Mouse (Mus musculus): ENCODE measurements at regions not wholly inside any gene's neighbourhood (a gene's known extent, or its start where the extent isn't known, plus 50 kb on each side); places are given as distances from the start of the nearest gene placed in this dataset.

- no peak for TF ChIP-seq EP300 (IDR thresholded peaks at IDR 0.05; ENCODE audit: insufficient read depth, low read depth, low read length)
- TF ChIP-seq POLR2A (IDR thresholded peaks at IDR 0.05; ENCODE audit: insufficient read depth, low read depth, low read length): no peak
- no peak for TF ChIP-seq CTCF (IDR thresholded peaks at IDR 0.05)
- Histone ChIP-seq H3K36me3 (ENCODE audit: control insufficient read depth, insufficient read depth, low read length) (peaks cover 3% of the 10 kb centered on the region; the same call in 1 of the 2 replicates), H3K4me1 (ENCODE audit: control insufficient read depth, insufficient read depth, low read length) (peaks cover 30% of the 10 kb centered on the region), H3K9ac (ENCODE audit: low read depth, low read length) (no peak overlapping the region), H3K27ac (peak overlapping the region; percentile 95), H3K27me3 (ENCODE audit: control insufficient read depth, insufficient read depth, low read length) (no peaks in the 10 kb centered on the region), H3K79me2 (replicated peaks; ENCODE audit: control insufficient read depth, insufficient read depth, low read length) (no peaks in the 10 kb centered on the region), H3K4me3 (no peak overlapping the region)
- DNase-seq: no peak
- intact Hi-C loops (cut with DNase I): loop anchor here (2.0 kb wide), 2 partner anchors 110 to 212 kb away; no protein-coding TSS in a partner anchor
- WGBS: 92% methylated on average over 2 of the region's 2 CpGs
These were observed 139.1 kb downstream of the Tomm20 start for GRCm38 (mm10) chr8:126806591-126806990.

- no peak for DNase-seq
- peak overlapping the region; percentile 95 for H3K27ac ChIP-seq
- H3K79me2 ChIP-seq (replicated peaks; ENCODE audit: control insufficient read depth, insufficient read depth, low read length): no peaks in the 10 kb centered on the region
- 66% methylated on average over 3 of the region's 3 CpGs for WGBS
- H3K36me3 ChIP-seq (ENCODE audit: control insufficient read depth, insufficient read depth, low read length): peaks cover 3% of the 10 kb centered on the region; the same call in 1 of the 2 replicates
- no peak for TF ChIP-seq POLR2A (IDR thresholded peaks at IDR 0.05; ENCODE audit: insufficient read depth, low read depth, low read length)
- TF ChIP-seq EP300 (IDR thresholded peaks at IDR 0.05; ENCODE audit: insufficient read depth, low read depth, low read length): no peak
- TF ChIP-seq CTCF (IDR thresholded peaks at IDR 0.05): no peak
- intact Hi-C loops (cut with DNase I): loop anchor here (2.0 kb wide), 2 partner anchors 111 to 211 kb away; no protein-coding TSS in a partner anchor
- no peak overlapping the region for H3K4me3 ChIP-seq
- H3K9ac ChIP-seq (ENCODE audit: low read depth, low read length): no peak overlapping the region
- peaks cover 30% of the 10 kb centered on the region for H3K4me1 ChIP-seq (ENCODE audit: control insufficient read depth, insufficient read depth, low read length)
- no peaks in the 10 kb centered on the region for H3K27me3 ChIP-seq (ENCODE audit: control insufficient read depth, insufficient read depth, low read length)
These were observed 139.5 kb downstream of the Tomm20 start for GRCm38 (mm10) chr8:126806181-126806560.

DNA sequence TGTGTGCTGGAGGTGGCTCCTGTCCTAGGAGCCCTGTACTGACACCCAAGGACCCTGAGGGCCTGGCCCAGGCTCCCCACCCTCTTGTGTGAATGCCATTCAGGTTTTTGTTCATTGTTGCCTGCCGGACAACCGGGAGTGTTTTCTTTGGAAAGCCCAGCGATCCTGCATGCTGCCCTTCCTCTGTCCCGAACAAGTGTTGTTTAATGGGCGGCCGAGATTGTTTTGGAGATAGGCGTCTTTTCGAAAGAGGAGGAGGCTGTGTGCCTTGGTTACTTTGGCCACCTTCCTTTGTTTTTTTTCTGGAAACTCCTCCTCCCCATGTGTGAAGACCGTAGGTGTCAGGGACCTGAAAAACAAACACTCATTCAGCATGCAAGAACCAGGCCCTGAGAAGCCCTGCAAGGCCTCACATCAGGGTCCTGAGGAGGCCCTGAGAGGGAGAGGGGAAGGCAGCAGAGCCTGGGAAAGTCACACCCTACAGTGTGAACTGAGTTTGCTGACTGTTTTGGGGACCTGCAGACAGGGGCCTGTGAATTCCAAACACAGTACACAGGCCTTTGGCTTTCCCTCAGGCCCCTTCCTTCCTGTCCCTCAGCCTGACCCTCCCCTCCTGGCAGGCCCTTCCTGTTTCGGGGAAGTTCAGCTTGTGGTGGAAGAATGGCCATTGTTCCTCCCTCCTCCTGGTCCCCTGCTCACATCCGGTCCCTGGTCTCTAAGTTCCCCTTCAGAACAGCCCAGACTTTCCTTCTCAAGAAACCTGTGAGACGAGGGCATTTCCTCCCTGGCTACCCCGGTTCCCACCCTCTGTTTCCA, 140.1 kb downstream of the Tomm20 start:
- Histone ChIP-seq H3K36me3 (ENCODE audit: control insufficient read depth, insufficient read depth, low read length) (peaks cover 3% of the 10 kb centered on the region; the same call in 1 of the 2 replicates), H3K27me3 (ENCODE audit: control insufficient read depth, insufficient read depth, low read length) (no peaks in the 10 kb centered on the region), H3K79me2 (replicated peaks; ENCODE audit: control insufficient read depth, insufficient read depth, low read length) (no peaks in the 10 kb centered on the region), H3K4me3 (no peak overlapping the region), H3K9ac (ENCODE audit: low read depth, low read length) (no peak overlapping the region), H3K4me1 (ENCODE audit: control insufficient read depth, insufficient read depth, low read length) (peaks cover 30% of the 10 kb centered on the region), H3K27ac (peak overlapping the region; percentile 95)
- TF ChIP-seq CTCF (IDR thresholded peaks at IDR 0.05) (no peak), EP300 (IDR thresholded peaks at IDR 0.05; ENCODE audit: insufficient read depth, low read depth, low read length) (peak; percentile 99), POLR2A (IDR thresholded peaks at IDR 0.05; ENCODE audit: insufficient read depth, low read depth, low read length) (peak; percentile 50; the same call in 1 of the 2 replicates)
- intact Hi-C loops (cut with DNase I): loop anchor here (1.0 to 2.0 kb wide), 8 partner anchors 21 to 309 kb away; no protein-coding TSS in a partner anchor
- WGBS: 42% methylated on average over 13 of the region's 13 CpGs
- peak; percentile 81 to 90 for DNase-seq

DNA sequence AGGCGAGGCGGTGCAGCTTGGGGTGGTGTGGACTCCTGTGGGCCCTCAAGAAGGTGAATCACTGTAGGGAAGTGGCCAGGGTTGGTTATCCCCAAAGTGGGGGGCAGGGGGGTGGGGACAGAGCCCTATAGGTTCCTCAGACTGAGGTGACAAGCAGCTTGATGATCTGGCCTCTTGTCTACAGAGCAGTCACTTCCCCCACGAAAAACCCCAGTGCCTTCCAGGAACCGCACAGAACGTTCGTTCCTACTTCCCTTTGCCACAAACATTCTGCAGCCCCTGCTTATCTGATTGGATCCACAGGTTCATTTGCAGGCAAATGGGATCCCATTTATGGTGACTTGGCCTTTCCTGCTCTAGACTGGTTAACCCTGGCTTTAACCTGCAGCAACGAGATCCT, 141.5 kb downstream of the Tomm20 start:
- peak overlapping the region; percentile 95 for H3K27ac ChIP-seq
- no peak overlapping the region for H3K4me3 ChIP-seq
- TF ChIP-seq POLR2A (IDR thresholded peaks at IDR 0.05; ENCODE audit: insufficient read depth, low read depth, low read length) (no peak), CTCF (IDR thresholded peaks at IDR 0.05) (no peak), EP300 (IDR thresholded peaks at IDR 0.05; ENCODE audit: insufficient read depth, low read depth, low read length) (no peak)
- H3K27me3 ChIP-seq (ENCODE audit: control insufficient read depth, insufficient read depth, low read length): no peaks in the 10 kb centered on the region
- peaks cover 3% of the 10 kb centered on the region; the same call in 1 of the 2 replicates for H3K36me3 ChIP-seq (ENCODE audit: control insufficient read depth, insufficient read depth, low read length)
- no peaks in the 10 kb centered on the region for H3K79me2 ChIP-seq (replicated peaks; ENCODE audit: control insufficient read depth, insufficient read depth, low read length)
- no peak for DNase-seq
- intact Hi-C loops (cut with DNase I): loop anchor here (2.0 kb wide), 3 partner anchors 43 to 307 kb away; no protein-coding TSS in a partner anchor
- WGBS: 54% methylated on average over 7 of the region's 7 CpGs
- no peak overlapping the region for H3K9ac ChIP-seq (ENCODE audit: low read depth, low read length)
- peaks cover 30% of the 10 kb centered on the region for H3K4me1 ChIP-seq (ENCODE audit: control insufficient read depth, insufficient read depth, low read length)

DNA sequence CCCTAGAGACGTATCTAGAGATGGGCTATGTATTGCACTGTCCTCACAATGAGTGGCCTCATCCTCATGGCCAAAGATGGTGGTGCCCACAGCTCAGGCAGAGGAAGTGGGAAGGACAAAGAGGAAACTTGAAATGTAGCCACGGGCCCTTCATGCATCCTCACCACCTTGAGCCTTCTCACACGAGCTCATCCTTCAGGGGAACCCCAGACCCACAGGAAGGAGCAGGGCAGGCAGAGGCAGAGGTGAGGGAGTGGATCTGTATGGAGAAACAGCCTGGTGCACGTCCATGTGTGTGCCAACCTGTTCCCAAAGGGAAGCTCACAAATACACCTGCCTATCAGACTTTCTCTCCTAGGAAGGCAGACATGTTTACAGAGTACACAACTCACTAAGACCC, 143.0 kb downstream of the Tomm20 start:
- no peak overlapping the region for H3K4me3 ChIP-seq
- 80% methylated on average over 4 of the region's 4 CpGs for WGBS
- intact Hi-C loops (cut with DNase I): no loop called here

GRCm38 (mm10) chr8:126800976-126801375, 144.7 kb downstream of the Tomm20 start:
- Histone ChIP-seq H3K79me2 (replicated peaks; ENCODE audit: control insufficient read depth, insufficient read depth, low read length) (no peaks in the 10 kb centered on the region), H3K27me3 (ENCODE audit: control insufficient read depth, insufficient read depth, low read length) (no peaks in the 10 kb centered on the region), H3K36me3 (ENCODE audit: control insufficient read depth, insufficient read depth, low read length) (0 out of 2 replicates have a peak, but pooled peaks cover 2% of the 10 kb centered on the region), H3K4me3 (no peak overlapping the region), H3K9ac (ENCODE audit: low read depth, low read length) (no peak overlapping the region), H3K27ac (no peak overlapping the region), H3K4me1 (ENCODE audit: control insufficient read depth, insufficient read depth, low read length) (peaks cover 22% of the 10 kb centered on the region)
- WGBS: 72% methylated on average over 6 of the region's 6 CpGs
- intact Hi-C loops (cut with DNase I): no loop called here
- no peak for TF ChIP-seq EP300 (IDR thresholded peaks at IDR 0.05; ENCODE audit: insufficient read depth, low read depth, low read length)
- DNase-seq: no peak

More for the DNA sequence above, 143.0 kb downstream of the Tomm20 start:
- no peak overlapping the region for H3K9ac ChIP-seq (ENCODE audit: low read depth, low read length)
- H3K36me3 ChIP-seq (ENCODE audit: control insufficient read depth, insufficient read depth, low read length): peaks cover 3% of the 10 kb centered on the region; the same call in 1 of the 2 replicates
- no peak for TF ChIP-seq POLR2A (IDR thresholded peaks at IDR 0.05; ENCODE audit: insufficient read depth, low read depth, low read length)
- no peak for TF ChIP-seq CTCF (IDR thresholded peaks at IDR 0.05)
- TF ChIP-seq EP300 (IDR thresholded peaks at IDR 0.05; ENCODE audit: insufficient read depth, low read depth, low read length): no peak
- H3K79me2 ChIP-seq (replicated peaks; ENCODE audit: control insufficient read depth, insufficient read depth, low read length): no peaks in the 10 kb centered on the region
- peaks cover 33% of the 10 kb centered on the region for H3K4me1 ChIP-seq (ENCODE audit: control insufficient read depth, insufficient read depth, low read length)
- no peak for DNase-seq
- H3K27ac ChIP-seq: no peak overlapping the region; the same call in 1 of the 2 replicates
- H3K27me3 ChIP-seq (ENCODE audit: control insufficient read depth, insufficient read depth, low read length): no peaks in the 10 kb centered on the region

Data from heart, adult 2 months (tissue).